Mouse (Mus musculus): ENCODE measurements around the gene Usp7.

DNA sequence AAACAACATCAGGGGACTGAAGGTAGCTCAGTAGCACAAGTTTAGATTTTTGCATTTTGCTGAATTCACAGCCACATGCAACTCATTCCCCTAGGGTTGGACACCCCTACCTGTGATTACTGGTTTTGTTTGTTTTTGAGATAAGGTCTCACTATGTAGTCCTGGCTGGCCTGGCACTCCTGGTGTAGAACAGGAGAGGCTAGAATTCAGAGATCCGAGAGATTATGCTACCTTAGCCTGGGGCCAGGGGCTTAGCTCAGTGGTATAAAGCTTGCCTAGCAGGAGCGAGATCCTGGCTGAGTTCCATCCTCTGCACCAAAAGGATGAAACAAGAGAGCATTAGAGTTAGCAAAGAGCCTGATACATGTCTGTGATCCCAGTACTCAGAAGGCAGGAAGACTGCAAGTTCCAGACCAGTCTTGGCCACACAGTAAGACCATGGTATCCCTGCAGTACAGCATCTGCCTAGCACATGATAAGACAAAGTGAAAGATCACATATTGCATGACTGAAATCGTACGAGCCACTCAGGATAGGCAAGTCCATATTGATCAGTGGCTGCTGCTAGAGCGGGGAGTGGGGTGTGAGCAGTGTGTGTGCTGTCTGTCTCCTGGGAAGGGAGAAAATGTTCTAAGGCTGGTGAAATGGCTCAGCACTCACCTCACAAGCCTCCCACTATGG lies 40.4 kb downstream of the Usp7 start:
- TF ChIP-seq CTCF (IDR thresholded peaks at IDR 0.05; ENCODE audit: insufficient read depth, low read length) (no peak), POLR2A (IDR thresholded peaks at IDR 0.05; ENCODE audit: borderline replicate concordance, extremely low read depth, low read depth, low read length) (no peak)

Measured in lung, adult 2 months (tissue).